Mouse (Mus musculus) forebrain, embryonic 12.5 days (tissue): Measurements from ENCODE around the gene Ftsj1. TPM values are rescaled to one million over a fixed set of nuclear protein-coding genes. Genes with fewer than 3 reads are reported as not detected.

Experiments
- ATAC-seq: fragments of 200-750 bp; cut with Nextera tagmentation; 2 replicates; pipeline ENCODE4 v1.8.0; 2017; ENCODE audit warnings: moderate TSS enrichment; ENCODE audit not compliant: low FRiP score
- H3K27ac ChIP-seq: fragments of 300-500 bp; sonication (generic); 2 replicates; pipeline ENCODE4 v1.5.1; 2016; ENCODE audit warnings: mild to moderate bottlenecking
- H3K27me3 ChIP-seq: fragments of 300-500 bp; sonication (generic); 2 replicates; pipeline ENCODE4 v1.6.1; 2016; ENCODE audit warnings: mild to moderate bottlenecking
- H3K36me3 ChIP-seq: fragments of 300-500 bp; sonication (generic); replicated peaks from 2 replicates; pipeline ENCODE4 v1.6.1; 2016; ENCODE audit warnings: mild to moderate bottlenecking
- H3K4me1 ChIP-seq: fragments of 300-500 bp; sonication (generic); 2 replicates; pipeline ENCODE4 v1.6.1; 2016
- H3K4me2 ChIP-seq: fragments of 300-500 bp; sonication (generic); 2 replicates; pipeline ENCODE4 v1.6.1; 2016; ENCODE audit warnings: mild to moderate bottlenecking, moderate library complexity
- H3K4me3 ChIP-seq: fragments of 300-500 bp; sonication (generic); replicated peaks from 2 replicates; pipeline ENCODE4 v1.5.1; 2016; ENCODE audit warnings: mild to moderate bottlenecking
- H3K9ac ChIP-seq: fragments of 300-500 bp; sonication (generic); 2 replicates; pipeline ENCODE4 v1.6.1; 2016; ENCODE audit warnings: mild to moderate bottlenecking
- H3K9me3 ChIP-seq: fragments of 300-500 bp; sonication (generic); 2 replicates; pipeline ENCODE4 v1.6.1; 2016
- WGBS: fragments of 180-500 bp; shearing (Covaris S2); methylation state at CpG from one replicate; pipeline ENCODE4 v1.1.7; 2016; 5-methylcytosine and 5-hydroxymethylcytosine counted together
- polyA plus RNA-seq: library from polyadenylated mRNA; unstranded; fragments of >200 nt; fragmentation: Nextera tagmentation; extraction: Ambion mirVana; gene quantifications from 2 replicates; pipeline ENCODE4 v1.2.1, GENCODE M21; 2016

The Ftsj1 gene
- polyA plus RNA-seq, 1 experiment from 2014 or later = 44.8 TPM

DNA sequence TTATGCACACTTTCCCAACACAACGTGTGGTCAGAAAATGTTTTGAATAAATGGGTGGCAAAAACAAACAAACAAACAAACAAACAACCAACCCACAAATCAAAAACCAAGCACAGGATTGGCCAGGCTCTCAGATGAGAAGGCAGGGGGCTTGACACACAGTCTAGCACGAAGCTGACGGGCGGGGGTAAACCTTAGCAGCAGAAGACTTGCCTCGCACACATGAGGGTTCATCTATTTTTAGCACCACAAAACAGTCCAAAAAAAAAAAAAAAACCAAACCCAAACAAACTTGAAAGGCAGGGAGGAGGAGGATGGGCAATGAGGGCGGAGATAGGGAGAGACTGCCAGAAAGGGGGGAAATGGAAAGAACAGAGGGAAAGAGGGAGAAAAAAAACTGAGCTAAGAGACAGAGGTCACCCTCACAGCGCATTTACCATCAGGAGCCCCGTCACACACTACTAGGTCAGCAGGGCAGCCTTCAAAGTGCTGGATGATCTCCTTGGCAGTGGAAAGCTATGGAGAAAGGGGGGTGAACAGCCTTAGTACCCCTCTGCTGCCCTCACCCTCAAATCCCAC lies 3.6 kb downstream of the Ftsj1 start:
- no peak overlapping the region for H3K4me3 ChIP-seq
- H3K9me3 ChIP-seq = no peaks in the 10 kb centered on the region
- H3K36me3 ChIP-seq = peaks cover 4% of the 10 kb centered on the region; the same call in 1 of the 2 replicates
- H3K4me2 ChIP-seq = no peak overlapping the region
- H3K4me1 ChIP-seq = peaks cover 9% of the 10 kb centered on the region
- WGBS = 87% methylated on average over 8 of the region's 8 CpGs
- H3K27ac ChIP-seq = no peak overlapping the region
- no peak overlapping the region for H3K9ac ChIP-seq
- no peak for ATAC-seq
- H3K27me3 ChIP-seq = no peaks in the 10 kb centered on the region

DNA sequence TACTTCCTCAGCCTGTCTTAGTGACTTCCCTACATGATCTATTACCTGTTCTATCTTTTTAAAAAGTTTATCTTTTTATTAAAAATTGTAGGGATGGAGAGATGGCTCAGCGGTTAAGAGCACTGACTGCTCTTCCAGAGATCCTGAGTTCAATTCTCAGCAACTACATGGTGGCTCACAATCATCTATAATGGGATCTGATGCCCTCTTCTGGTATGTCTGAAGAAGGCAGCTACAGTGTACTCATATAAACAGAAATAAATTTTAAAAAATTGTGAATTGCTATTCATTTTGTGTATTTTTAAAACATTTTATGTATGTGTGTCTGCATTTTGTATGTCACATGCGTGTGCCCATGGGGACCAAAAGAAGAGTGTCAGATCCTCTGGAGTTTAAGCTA lies 4.5 kb downstream of the Ftsj1 start:
- Histone ChIP-seq H3K9me3 (no peaks in the 10 kb centered on the region), H3K27ac (no peak overlapping the region), H3K4me2 (no peak overlapping the region), H3K27me3 (no peaks in the 10 kb centered on the region), H3K4me3 (no peak overlapping the region), H3K36me3 (peaks cover 4% of the 10 kb centered on the region; the same call in 1 of the 2 replicates), H3K4me1 (peaks cover 9% of the 10 kb centered on the region), H3K9ac (no peak overlapping the region)
- no peak for ATAC-seq
- WGBS = 83% methylated on average over 2 of the region's 2 CpGs

DNA sequence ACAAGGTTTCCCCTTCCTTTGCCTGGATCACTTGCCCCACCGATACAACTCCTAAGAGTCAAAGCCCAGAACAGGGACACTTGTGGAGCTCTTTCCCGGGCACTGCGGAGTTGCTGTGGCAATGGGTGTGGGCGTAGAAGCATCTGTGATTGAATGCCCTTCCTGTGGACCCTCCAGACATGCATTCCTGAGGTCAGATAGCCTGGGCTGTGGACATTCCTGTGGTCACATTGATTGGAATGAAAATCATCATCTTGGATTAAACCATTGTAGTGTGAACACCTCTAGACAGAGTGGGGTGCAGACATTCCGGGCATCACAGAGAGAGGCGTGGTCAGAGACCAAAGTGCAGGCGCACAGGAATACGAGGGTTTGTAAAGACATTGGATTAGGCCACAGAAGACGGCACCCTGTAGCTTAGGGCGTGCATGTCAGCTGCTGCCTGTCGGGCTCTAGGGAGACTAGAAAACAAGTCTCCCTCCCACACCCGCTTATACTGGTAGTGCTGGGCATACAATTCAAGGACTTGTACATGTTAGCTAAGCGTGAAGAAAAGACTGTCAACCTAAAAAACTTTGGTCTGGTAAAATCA lies 13.3 kb downstream of the Ftsj1 start:
- Histone ChIP-seq H3K9ac (no peak overlapping the region), H3K4me2 (no peak overlapping the region), H3K36me3 (peaks cover 4% of the 10 kb centered on the region; the same call in 1 of the 2 replicates), H3K9me3 (no peaks in the 10 kb centered on the region), H3K4me3 (no peak overlapping the region), H3K4me1 (no peaks in the 10 kb centered on the region), H3K27me3 (no peaks in the 10 kb centered on the region), H3K27ac (no peak overlapping the region)
- no peak for ATAC-seq
- 75% methylated on average over 13 of the region's 13 CpGs for WGBS

DNA sequence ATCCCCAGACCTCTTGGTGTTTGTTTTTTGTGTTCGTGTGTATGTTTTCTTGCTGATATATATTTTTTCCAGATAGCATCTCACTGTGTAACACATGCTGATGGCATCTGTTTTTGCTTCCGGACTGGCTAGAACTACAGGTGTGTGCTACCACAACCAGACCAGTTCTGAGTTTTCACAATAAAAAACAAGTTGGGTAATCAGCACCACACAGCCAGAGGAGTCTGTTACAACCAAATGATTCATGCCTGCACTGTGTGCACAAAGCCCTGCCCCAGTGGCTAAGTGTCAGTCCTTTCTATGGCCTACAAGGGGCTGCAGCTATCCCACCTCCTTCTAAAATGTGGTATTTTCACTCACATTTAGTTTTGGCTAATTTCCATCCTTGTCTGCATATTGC lies 15.5 kb downstream of the Ftsj1 start:
- Histone ChIP-seq H3K27ac (no peak overlapping the region), H3K36me3 (0 out of 2 replicates have a peak, but pooled peaks cover 4% of the 10 kb centered on the region), H3K27me3 (no peaks in the 10 kb centered on the region), H3K9ac (no peak overlapping the region), H3K4me1 (no peaks in the 10 kb centered on the region), H3K4me3 (no peak overlapping the region), H3K4me2 (no peak overlapping the region), H3K9me3 (no peaks in the 10 kb centered on the region)
- 94% methylated on average over 2 of the region's 2 CpGs for WGBS
- ATAC-seq = no peak

DNA sequence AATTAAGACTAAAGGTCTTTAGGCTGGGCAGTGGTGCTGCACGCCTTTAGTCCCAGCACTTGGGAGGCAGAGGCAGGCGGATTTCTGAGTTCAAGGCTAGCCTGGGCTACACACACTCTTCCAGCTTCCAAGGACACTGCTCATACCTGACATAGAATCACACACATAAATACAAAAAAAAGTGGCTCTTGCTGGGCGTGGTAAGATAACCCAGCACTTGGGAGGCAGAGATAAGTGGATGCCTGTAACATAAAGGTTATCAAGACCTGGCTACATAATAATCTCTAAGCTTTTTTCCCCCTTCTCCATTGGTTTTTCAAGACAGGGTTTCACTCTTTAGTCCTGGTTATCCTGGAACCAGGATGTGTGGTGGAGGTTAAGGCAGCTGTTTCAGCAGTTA lies 18.6 kb downstream of the Ftsj1 start:
- no peak for ATAC-seq
- no peak overlapping the region for H3K4me3 ChIP-seq
- WGBS = 80% methylated on average over 3 of the region's 3 CpGs

DNA sequence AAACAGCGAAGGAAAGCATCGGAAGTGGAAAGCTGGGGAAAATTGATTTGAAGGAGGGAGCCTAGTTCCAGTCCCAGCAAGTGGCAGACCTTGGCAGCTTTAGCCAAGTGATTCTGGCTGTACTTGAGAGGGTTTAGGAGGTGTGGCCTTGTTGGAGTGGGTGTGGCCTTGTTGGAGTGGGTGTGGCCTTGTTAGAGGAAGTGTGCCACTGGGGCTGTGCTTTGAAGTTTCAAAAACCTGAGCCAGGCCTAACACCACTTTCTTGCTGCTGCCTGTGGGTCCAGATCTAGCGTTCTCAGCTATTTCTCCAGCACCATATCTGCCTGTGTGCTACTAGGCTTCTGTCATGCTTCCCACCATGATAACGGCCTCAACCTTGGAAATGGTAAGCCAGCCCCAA lies 21.9 kb downstream of the Ftsj1 start:
- Histone ChIP-seq H3K4me3 (no peak overlapping the region), H3K4me2 (no peak overlapping the region), H3K36me3 (no peaks in the 10 kb centered on the region), H3K9ac (no peak overlapping the region), H3K27me3 (no peaks in the 10 kb centered on the region), H3K9me3 (no peaks in the 10 kb centered on the region), H3K4me1 (no peaks in the 10 kb centered on the region), H3K27ac (no peak overlapping the region)
- 74% methylated on average over 4 of the region's 4 CpGs for WGBS
- no peak for ATAC-seq

More for the DNA sequence above, 18.6 kb downstream of the Ftsj1 start:
- H3K4me2 ChIP-seq = no peak overlapping the region
- no peaks in the 10 kb centered on the region for H3K27me3 ChIP-seq
- no peak overlapping the region for H3K9ac ChIP-seq
- H3K4me1 ChIP-seq = no peaks in the 10 kb centered on the region
- H3K27ac ChIP-seq = no peak overlapping the region
- no peaks in the 10 kb centered on the region for H3K36me3 ChIP-seq
- H3K9me3 ChIP-seq = no peaks in the 10 kb centered on the region

DNA sequence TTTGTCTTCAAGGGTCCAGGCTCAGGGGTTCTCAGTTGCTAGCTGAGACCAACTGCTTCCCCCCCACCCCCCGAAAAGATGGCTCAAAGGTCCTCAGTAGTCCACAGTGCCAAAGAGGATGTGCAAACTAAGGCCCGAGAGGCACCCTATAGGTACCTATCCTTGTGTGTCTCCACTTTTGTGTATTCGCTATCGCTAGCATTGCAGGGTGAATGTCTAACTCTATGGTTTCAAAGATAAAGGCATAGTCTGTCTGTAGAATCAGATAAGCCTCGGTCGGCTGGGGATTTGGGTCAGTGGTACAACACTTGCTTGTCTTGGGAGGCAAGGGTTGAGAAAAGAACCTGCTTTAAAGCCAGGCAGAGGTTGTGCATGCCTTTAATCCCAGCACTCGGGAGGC lies 28.7 kb downstream of the Ftsj1 start:
- no peaks in the 10 kb centered on the region for H3K36me3 ChIP-seq
- H3K27me3 ChIP-seq = no peaks in the 10 kb centered on the region
- H3K4me1 ChIP-seq = no peaks in the 10 kb centered on the region
- no peak overlapping the region for H3K9ac ChIP-seq
- no peaks in the 10 kb centered on the region for H3K9me3 ChIP-seq
- no peak overlapping the region for H3K4me2 ChIP-seq
- H3K27ac ChIP-seq = no peak overlapping the region
- H3K4me3 ChIP-seq = no peak overlapping the region
- no peak for ATAC-seq
- 90% methylated on average over 7 of the region's 7 CpGs for WGBS

DNA sequence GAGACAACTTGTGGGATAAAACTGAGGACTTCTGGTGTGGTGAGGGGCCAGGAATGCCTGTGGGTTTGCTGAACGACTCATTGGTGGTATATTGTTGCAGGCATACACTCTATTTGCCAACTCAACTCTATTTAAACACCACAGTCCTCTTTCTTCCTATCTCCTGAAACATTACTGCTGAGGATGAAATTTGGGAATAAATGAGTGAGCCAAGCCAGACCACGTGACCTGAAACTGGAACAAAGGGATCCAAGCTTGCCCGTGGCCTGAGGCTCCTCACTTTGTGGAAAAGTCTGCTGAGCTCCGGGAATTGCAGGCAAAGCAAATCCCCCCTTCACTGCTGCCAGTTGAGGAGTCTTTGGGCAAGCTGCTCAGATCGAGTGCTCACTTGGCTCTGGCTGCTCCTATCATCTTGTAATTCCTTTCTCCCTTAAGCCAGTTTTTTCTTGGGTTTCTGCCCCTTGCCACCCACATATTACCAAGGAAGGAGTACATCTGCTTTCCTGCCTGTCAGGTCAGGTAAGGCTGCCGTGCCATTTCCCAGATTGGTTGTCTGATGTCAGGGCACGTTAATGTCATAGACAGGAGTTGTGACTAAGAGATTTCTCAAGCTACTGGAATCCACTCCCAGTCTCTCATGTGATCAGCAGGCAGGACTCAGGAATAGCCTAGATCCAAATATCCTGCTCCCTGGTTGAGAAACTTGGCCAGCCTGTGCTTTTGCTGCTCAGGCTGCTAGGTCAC lies 29.4 kb downstream of the Ftsj1 start:
- Histone ChIP-seq H3K36me3 (no peaks in the 10 kb centered on the region), H3K4me3 (no peak overlapping the region), H3K4me2 (no peak overlapping the region), H3K4me1 (no peaks in the 10 kb centered on the region), H3K27ac (no peak overlapping the region), H3K9me3 (no peaks in the 10 kb centered on the region), H3K9ac (no peak overlapping the region), H3K27me3 (no peaks in the 10 kb centered on the region)
- ATAC-seq = no peak
- WGBS = 49% methylated on average over 7 of the region's 7 CpGs

DNA sequence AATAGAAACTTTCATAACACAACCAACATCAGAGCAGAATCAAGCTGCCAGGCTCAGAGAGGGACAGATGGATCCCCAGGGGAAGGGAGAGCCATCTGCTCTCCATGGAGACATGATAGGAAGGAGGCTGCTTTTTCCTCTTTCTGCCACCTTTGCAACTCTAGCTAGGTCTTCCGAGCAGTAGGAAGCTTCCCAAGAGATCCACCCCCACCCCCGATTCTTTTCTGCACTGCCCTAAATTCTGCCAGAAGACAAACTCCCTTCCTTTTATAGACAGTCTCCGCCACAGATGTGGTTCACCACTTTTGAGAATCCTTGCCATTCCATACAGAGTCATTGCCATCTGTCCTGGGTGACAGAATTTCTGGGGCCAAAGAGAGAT lies 29.9 kb downstream of the Ftsj1 start:
- WGBS = 88% methylated on average over 3 of the region's 3 CpGs
- no peaks in the 10 kb centered on the region for H3K36me3 ChIP-seq

DNA sequence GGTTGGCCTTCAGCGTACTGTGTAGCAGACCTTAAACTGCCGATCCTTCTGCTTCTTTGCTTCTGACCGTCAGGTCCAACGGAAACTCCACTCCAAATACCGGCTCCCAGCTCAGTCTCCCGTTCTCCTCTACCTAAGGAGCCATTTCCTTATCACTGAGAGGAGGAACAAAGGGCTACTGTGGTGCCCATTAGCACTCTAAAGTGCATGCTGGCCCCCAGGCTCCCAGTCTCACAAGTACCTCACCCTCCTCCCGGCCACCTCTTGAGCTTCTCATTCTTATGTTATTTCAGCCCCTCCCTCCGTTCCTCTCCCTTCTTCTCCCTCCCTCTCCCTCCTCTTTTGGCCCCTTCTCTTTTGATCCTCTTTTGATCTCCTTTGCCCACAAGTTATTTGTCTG lies 32.6 kb downstream of the Ftsj1 start:
- no peak for ATAC-seq
- Histone ChIP-seq H3K9me3 (no peaks in the 10 kb centered on the region), H3K36me3 (no peaks in the 10 kb centered on the region), H3K4me3 (no peak overlapping the region), H3K9ac (no peak overlapping the region), H3K4me1 (no peaks in the 10 kb centered on the region), H3K27me3 (no peaks in the 10 kb centered on the region), H3K27ac (no peak overlapping the region), H3K4me2 (no peak overlapping the region)
- WGBS = 32% methylated on average over 8 of the region's 8 CpGs

More for the DNA sequence above, 29.9 kb downstream of the Ftsj1 start:
- Histone ChIP-seq H3K9me3 (no peaks in the 10 kb centered on the region), H3K4me1 (no peaks in the 10 kb centered on the region), H3K27me3 (no peaks in the 10 kb centered on the region), H3K4me3 (no peak overlapping the region), H3K27ac (no peak overlapping the region), H3K9ac (no peak overlapping the region), H3K4me2 (no peak overlapping the region)
- ATAC-seq = no peak

DNA sequence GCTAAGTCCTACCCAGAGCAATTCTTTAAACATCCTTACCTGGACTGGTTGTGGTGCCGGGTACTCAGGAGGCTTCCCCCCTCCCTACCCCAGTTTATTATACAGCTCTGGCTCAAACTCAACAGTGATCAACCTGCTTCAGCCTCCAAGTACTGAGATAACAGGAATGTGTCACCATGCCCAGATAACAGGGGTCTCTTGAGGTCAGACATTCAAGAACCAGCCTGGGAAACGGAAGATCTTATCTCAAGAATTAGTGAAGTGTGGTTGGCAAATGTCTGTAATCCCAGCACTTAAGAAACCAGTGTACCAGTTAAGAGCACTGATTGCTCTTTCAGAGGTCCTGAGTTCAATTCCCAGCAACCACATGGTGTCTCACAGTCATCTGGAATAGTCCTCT lies 34.1 kb downstream of the Ftsj1 start:
- Histone ChIP-seq H3K9ac (no peak overlapping the region), H3K4me2 (no peak overlapping the region), H3K4me1 (no peaks in the 10 kb centered on the region), H3K9me3 (no peaks in the 10 kb centered on the region), H3K4me3 (no peak overlapping the region), H3K36me3 (no peaks in the 10 kb centered on the region), H3K27me3 (no peaks in the 10 kb centered on the region), H3K27ac (no peak overlapping the region)
- WGBS = 73% methylated on average over 2 of the region's 2 CpGs
- ATAC-seq = no peak

DNA sequence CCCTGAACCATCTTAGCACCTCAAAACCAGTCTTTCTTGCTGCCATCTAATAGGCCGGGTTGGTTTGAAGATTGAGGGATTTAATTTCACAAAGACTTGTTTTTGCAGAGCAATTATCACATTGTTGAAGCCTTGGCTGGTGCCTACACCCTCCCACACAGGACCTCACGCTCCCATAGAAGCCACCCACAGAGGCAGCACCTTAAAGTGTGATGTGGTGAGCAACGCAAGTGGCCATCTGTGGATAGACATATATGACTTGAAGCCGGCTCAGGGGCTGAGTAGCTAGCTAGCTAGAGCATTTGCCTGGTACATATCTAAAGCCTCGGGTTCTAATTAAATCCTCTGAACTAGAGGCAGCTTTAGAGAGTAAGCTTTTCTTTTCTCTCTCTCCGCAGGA lies 34.8 kb downstream of the Ftsj1 start:
- no peaks in the 10 kb centered on the region for H3K27me3 ChIP-seq
- no peak overlapping the region for H3K4me2 ChIP-seq
- H3K36me3 ChIP-seq = no peaks in the 10 kb centered on the region
- no peak for ATAC-seq
- no peak overlapping the region for H3K9ac ChIP-seq
- no peaks in the 10 kb centered on the region for H3K9me3 ChIP-seq
- WGBS = 28% methylated on average over 6 of the region's 6 CpGs
- no peak overlapping the region for H3K27ac ChIP-seq
- no peak overlapping the region for H3K4me3 ChIP-seq
- H3K4me1 ChIP-seq = no peaks in the 10 kb centered on the region
